Mouse (Mus musculus) midbrain, embryonic 13.5 days (tissue): ENCODE results near the gene Haus4. TPM values are rescaled to one million over a fixed set of nuclear protein-coding genes. Genes with fewer than 3 reads are reported as not detected.

Source experiments
- ATAC-seq: fragments of 200-750 bp; cut with Nextera tagmentation; 2 replicates; pipeline ENCODE4 v1.8.0; 2017; ENCODE audit warnings: mild to moderate bottlenecking, moderate TSS enrichment, moderate library complexity
- H3K27ac ChIP-seq: fragments of 300-500 bp; sonication (generic); 2 replicates; pipeline ENCODE4 v1.5.1; 2015; ENCODE audit warnings: inconsistent platforms, mild to moderate bottlenecking, moderate library complexity
- H3K27me3 ChIP-seq: fragments of 300-500 bp; sonication (generic); 2 replicates; pipeline ENCODE4 v1.6.1; 2015; ENCODE audit warnings: mild to moderate bottlenecking, inconsistent platforms
- H3K36me3 ChIP-seq: fragments of 300-500 bp; sonication (generic); 2 replicates; pipeline ENCODE4 v1.6.1; 2015; ENCODE audit warnings: mild to moderate bottlenecking, inconsistent platforms
- H3K4me1 ChIP-seq: fragments of 300-500 bp; sonication (generic); replicated peaks from 2 replicates; pipeline ENCODE4 v1.6.1; 2015; ENCODE audit warnings: inconsistent platforms
- H3K4me2 ChIP-seq: fragments of 300-500 bp; sonication (generic); replicated peaks from 2 replicates; pipeline ENCODE4 v1.6.1; 2015; ENCODE audit warnings: moderate library complexity, mild to moderate bottlenecking, inconsistent platforms
- H3K4me3 ChIP-seq: fragments of 300-500 bp; sonication (generic); replicated peaks from 2 replicates; pipeline ENCODE4 v1.5.1; 2015; ENCODE audit warnings: mild to moderate bottlenecking, inconsistent platforms
- H3K9ac ChIP-seq: fragments of 300-500 bp; sonication (generic); replicated peaks from 2 replicates; pipeline ENCODE4 v1.6.1; 2015; ENCODE audit warnings: mild to moderate bottlenecking, inconsistent platforms
- H3K9me3 ChIP-seq: fragments of 300-500 bp; sonication (generic); 2 replicates; pipeline ENCODE4 v1.6.1; 2016; ENCODE audit warnings: mild to moderate bottlenecking, inconsistent platforms
- WGBS: fragments of 180-500 bp; shearing (Covaris S2); methylation state at CpG from one replicate; pipeline ENCODE4 v1.1.7; 2015; 5-methylcytosine and 5-hydroxymethylcytosine counted together
- polyA plus RNA-seq: library from polyadenylated mRNA; unstranded; fragments of >200 nt; fragmentation: Nextera tagmentation; extraction: Ambion mirVana; gene quantifications from 2 replicates; pipeline ENCODE4 v1.2.1, GENCODE M21; 2015

Gene Haus4
- polyA plus RNA-seq, 1 experiment from 2014 or later, result 21.7 TPM

GRCm38 (mm10) chr14:54527227-54528006 lies 27.0 kb downstream of the Haus4 start:
- H3K4me3 ChIP-seq, result peak overlapping the region; percentile 44
- H3K36me3 ChIP-seq, result no peaks in the 10 kb centered on the region
- H3K4me2 ChIP-seq, result peak overlapping the region; percentile 66
- H3K4me1 ChIP-seq, result peaks cover 19% of the 10 kb centered on the region
- H3K27me3 ChIP-seq, result no peaks in the 10 kb centered on the region
- under 1% methylated on average over 18 of the region's 18 CpGs for WGBS
- peak; percentile 86 for ATAC-seq
- H3K9me3 ChIP-seq, result no peaks in the 10 kb centered on the region
- peak overlapping the region; percentile 89 for H3K27ac ChIP-seq
- peak overlapping the region; percentile 72 for H3K9ac ChIP-seq

- Histone ChIP-seq H3K36me3 (no peaks in the 10 kb centered on the region), H3K27ac (no peak overlapping the region; the same call in 1 of the 2 replicates), H3K27me3 (no peaks in the 10 kb centered on the region), H3K4me1 (peaks cover 24% of the 10 kb centered on the region), H3K4me2 (no peak overlapping the region), H3K4me3 (no peak overlapping the region), H3K9ac (no peak overlapping the region), H3K9me3 (no peaks in the 10 kb centered on the region)
- no peak for ATAC-seq
- WGBS, result 25% methylated on average over 6 of the region's 6 CpGs
These were observed 30.8 kb downstream of the Haus4 start for GRCm38 (mm10) chr14:54523600-54523999.

DNA sequence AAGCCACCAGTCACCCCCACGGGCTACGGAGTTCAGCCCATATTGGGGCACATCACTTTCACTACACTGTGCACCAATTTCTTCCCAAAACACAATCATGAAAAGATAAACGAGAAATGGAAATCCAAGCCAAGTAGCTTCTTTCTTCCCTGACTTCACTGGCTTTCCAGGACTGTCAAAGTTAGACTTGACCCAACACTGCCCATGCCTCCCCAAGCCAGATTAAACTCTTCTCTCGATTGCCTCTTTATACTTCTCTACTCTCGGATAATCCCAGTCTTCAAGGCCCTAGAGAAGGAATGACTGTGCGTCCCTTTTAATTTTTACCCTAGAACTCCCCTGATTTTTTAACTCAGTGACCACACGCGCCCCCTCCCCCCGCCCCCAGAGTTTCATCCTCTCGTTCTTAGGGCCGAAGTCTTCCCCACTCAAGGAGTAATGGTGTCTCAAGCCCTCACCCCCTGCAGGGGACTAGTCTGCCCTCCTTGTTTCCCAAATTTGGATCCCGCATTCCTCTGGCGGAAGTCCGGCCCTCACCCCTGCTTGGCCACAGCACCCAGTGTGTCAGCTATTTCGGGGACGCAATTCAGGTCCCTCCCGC lies 37.6 kb downstream of the Haus4 start:
- WGBS, result 4% methylated on average over 17 of the region's 17 CpGs
- 0 out of 2 replicates have a peak, but pooled peaks cover 4% of the 10 kb centered on the region for H3K9me3 ChIP-seq
- peak; percentile 82 for ATAC-seq
- peak overlapping the region; percentile 82 for H3K27ac ChIP-seq
- H3K4me3 ChIP-seq, result peak overlapping the region; percentile 68
- peak overlapping the region; percentile 70 for H3K4me2 ChIP-seq
- H3K27me3 ChIP-seq, result no peaks in the 10 kb centered on the region
- peaks cover 24% of the 10 kb centered on the region for H3K4me1 ChIP-seq
- peaks cover 35% of the 10 kb centered on the region for H3K36me3 ChIP-seq
- peak overlapping the region; percentile 78 for H3K9ac ChIP-seq

DNA sequence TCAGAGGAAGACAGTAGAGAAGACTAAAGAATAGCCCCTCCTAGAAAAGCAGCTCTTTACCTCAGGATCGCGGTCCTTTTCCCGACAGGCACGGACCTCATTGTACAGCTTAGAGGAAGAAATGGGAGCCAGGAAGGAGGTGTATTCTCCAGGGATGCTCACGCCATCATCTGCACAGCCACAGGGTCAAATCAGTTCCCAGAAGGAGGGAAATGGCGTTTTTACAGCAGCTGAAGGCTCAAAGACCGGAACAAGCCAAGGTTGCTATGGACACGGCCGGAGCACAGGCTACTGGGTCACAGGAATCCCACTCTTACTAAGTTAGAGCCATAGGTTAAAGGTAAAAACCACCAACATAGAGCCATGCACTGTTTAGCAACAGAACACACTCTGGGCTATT lies 44.6 kb downstream of the Haus4 start:
- Histone ChIP-seq H3K4me1 (no peaks in the 10 kb centered on the region), H3K36me3 (peaks cover 92% of the 10 kb centered on the region), H3K4me2 (no peak overlapping the region), H3K27me3 (no peaks in the 10 kb centered on the region), H3K4me3 (no peak overlapping the region), H3K9ac (no peak overlapping the region), H3K27ac (no peak overlapping the region), H3K9me3 (0 out of 2 replicates have a peak, but pooled peaks cover 4% of the 10 kb centered on the region)
- no peak for ATAC-seq
- 93% methylated on average over 9 of the region's 9 CpGs for WGBS

- no peak for ATAC-seq
- H3K36me3 ChIP-seq, result peaks cover 25% of the 10 kb centered on the region
- no peak overlapping the region for H3K27ac ChIP-seq
- H3K9ac ChIP-seq, result no peak overlapping the region
- H3K27me3 ChIP-seq, result no peaks in the 10 kb centered on the region
- H3K4me2 ChIP-seq, result no peak overlapping the region
- H3K4me1 ChIP-seq, result no peaks in the 10 kb centered on the region
- H3K9me3 ChIP-seq, result 0 out of 2 replicates have a peak, but pooled peaks cover 5% of the 10 kb centered on the region
- WGBS, result 93% methylated on average over 2 of the region's 2 CpGs
- no peak overlapping the region for H3K4me3 ChIP-seq
These were observed 51.3 kb downstream of the Haus4 start for GRCm38 (mm10) chr14:54503092-54503491.

- H3K9ac ChIP-seq, result no peak overlapping the region
- H3K27me3 ChIP-seq, result no peaks in the 10 kb centered on the region
- H3K4me2 ChIP-seq, result no peak overlapping the region
- ATAC-seq, result no peak
- 82% methylated on average over 2 of the region's 2 CpGs for WGBS
- no peak overlapping the region for H3K27ac ChIP-seq
- no peaks in the 10 kb centered on the region for H3K4me1 ChIP-seq
- H3K4me3 ChIP-seq, result no peak overlapping the region
- peaks cover 8% of the 10 kb centered on the region for H3K36me3 ChIP-seq
- 0 out of 2 replicates have a peak, but pooled peaks cover 5% of the 10 kb centered on the region for H3K9me3 ChIP-seq
These were observed 53.1 kb downstream of the Haus4 start for GRCm38 (mm10) chr14:54501365-54501764.

- no peak for ATAC-seq
- Histone ChIP-seq H3K4me2 (no peak overlapping the region), H3K4me1 (no peaks in the 10 kb centered on the region), H3K9ac (no peak overlapping the region), H3K9me3 (0 out of 2 replicates have a peak, but pooled peaks cover 5% of the 10 kb centered on the region), H3K36me3 (no peaks in the 10 kb centered on the region), H3K27me3 (no peaks in the 10 kb centered on the region), H3K27ac (no peak overlapping the region), H3K4me3 (no peak overlapping the region)
- 72% methylated on average over 2 of the region's 2 CpGs for WGBS
These were observed 55.1 kb downstream of the Haus4 start for GRCm38 (mm10) chr14:54499330-54499729.

DNA sequence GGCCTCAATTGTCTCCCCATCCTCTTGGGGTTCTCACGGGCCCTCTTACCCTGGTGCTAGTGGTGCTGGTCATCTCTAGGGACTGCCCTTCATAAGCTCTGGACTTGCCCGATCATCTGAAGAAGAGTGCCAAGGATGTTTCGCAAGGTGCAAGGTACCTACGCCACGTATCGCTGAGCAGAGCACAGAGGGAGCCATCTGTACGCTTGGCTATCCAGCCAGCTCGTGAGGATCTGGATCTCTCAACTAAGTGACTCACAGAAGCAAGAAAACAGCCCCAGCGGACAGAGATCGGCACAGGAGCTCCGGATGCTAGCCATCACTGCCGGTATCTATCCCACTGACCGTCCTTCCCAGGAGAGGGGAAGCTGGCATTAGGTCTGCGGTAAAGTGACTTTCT lies 57.7 kb downstream of the Haus4 start:
- Histone ChIP-seq H3K9me3 (0 out of 2 replicates have a peak, but pooled peaks cover 5% of the 10 kb centered on the region), H3K4me2 (no peak overlapping the region), H3K4me3 (no peak overlapping the region), H3K4me1 (no peaks in the 10 kb centered on the region), H3K36me3 (no peaks in the 10 kb centered on the region), H3K27me3 (no peaks in the 10 kb centered on the region), H3K27ac (no peak overlapping the region), H3K9ac (no peak overlapping the region)
- WGBS, result 90% methylated on average over 14 of the region's 14 CpGs
- no peak for ATAC-seq

- H3K4me1 ChIP-seq, result no peaks in the 10 kb centered on the region
- no peaks in the 10 kb centered on the region for H3K36me3 ChIP-seq
- H3K27me3 ChIP-seq, result no peaks in the 10 kb centered on the region
- H3K9me3 ChIP-seq, result no peaks in the 10 kb centered on the region; the same call in 1 of the 2 replicates
- no peak overlapping the region for H3K9ac ChIP-seq
- 3% methylated on average over 3 of the region's 3 CpGs for WGBS
- ATAC-seq, result peak; percentile 69; the same call in 1 of the 2 replicates
- H3K4me3 ChIP-seq, result no peak overlapping the region
- H3K4me2 ChIP-seq, result no peak overlapping the region
- H3K27ac ChIP-seq, result no peak overlapping the region
These were observed 60.2 kb downstream of the Haus4 start for GRCm38 (mm10) chr14:54494234-54494633.

- no peaks in the 10 kb centered on the region; the same call in 1 of the 2 replicates for H3K9me3 ChIP-seq
- H3K27me3 ChIP-seq, result no peaks in the 10 kb centered on the region
- no peak overlapping the region for H3K4me2 ChIP-seq
- no peak for ATAC-seq
- H3K4me1 ChIP-seq, result no peaks in the 10 kb centered on the region
- H3K4me3 ChIP-seq, result no peak overlapping the region
- H3K36me3 ChIP-seq, result no peaks in the 10 kb centered on the region
- H3K9ac ChIP-seq, result no peak overlapping the region
- no peak overlapping the region for H3K27ac ChIP-seq
- WGBS, result 96% methylated on average over 5 of the region's 5 CpGs
These were observed 61.2 kb downstream of the Haus4 start for GRCm38 (mm10) chr14:54493236-54493635.

DNA sequence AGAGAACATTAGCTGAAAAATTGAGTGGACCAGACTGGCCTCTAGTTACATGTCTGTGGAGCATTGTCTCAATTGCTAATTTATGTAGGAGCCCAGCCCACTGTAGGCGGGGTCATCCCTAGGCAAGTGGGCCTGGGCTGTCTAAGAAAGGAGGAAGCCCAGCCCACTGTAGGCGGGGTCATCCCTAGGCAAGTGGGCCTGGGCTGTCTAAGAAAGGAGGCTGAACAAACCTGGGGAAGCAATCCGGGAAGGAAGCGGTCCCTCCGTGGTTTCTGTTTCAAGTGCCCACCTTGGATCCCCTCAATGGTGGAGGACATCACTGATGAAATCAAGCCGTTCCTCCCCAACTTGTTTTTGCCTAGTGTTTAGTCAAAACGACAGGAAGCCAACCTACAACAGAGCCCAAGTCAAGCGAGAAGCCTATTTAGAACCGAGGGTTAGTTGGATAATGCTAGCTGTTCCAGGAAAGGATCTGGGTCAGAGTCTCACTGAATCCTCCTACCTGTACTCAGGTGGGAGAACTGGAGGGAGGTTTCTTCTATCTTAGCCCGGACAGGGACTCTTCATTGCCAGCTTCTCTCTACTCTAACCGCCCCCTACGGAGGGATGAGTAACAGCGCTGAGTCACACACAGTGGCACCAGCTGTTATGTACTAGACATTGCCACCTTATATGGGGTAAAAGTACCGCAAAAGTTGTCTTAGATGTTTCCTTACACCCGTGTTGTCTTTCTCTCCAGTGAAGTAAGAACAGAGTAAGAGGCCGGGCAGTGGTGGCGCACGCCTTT lies 61.9 kb downstream of the Haus4 start:
- WGBS, result 70% methylated on average over 18 of the region's 18 CpGs
- no peak for ATAC-seq
- no peaks in the 10 kb centered on the region for H3K4me1 ChIP-seq
- H3K4me2 ChIP-seq, result no peak overlapping the region
- H3K4me3 ChIP-seq, result no peak overlapping the region
- no peaks in the 10 kb centered on the region; the same call in 1 of the 2 replicates for H3K9me3 ChIP-seq
- no peak overlapping the region for H3K27ac ChIP-seq
- no peaks in the 10 kb centered on the region for H3K36me3 ChIP-seq
- H3K9ac ChIP-seq, result no peak overlapping the region
- H3K27me3 ChIP-seq, result no peaks in the 10 kb centered on the region
